21 mouse cellular contexts compared by ENCODE assay signal in genomic region chr5:135115241-135115640, GRCm38 (mm10). TPM values are rescaled to one million over a fixed set of nuclear protein-coding genes. Genes with fewer than 3 reads are reported as not detected.
DNase-seq lines count a peak whose midpoint lies in the region; ATAC-seq and TF ChIP-seq lines count a peak whose summit lies in the region.
"Had no signal": no experiment of that assay in that cellular context is flagged by ENCODE, and none has a peak within 500 bp of the region (broad histone marks: within the 10 kb centered on the region; RNA-seq: fewer than 3 reads in every experiment).

No protein-coding gene starts in this region.

- H3K9me3 ChIP-seq in liver, embryonic 14.5 days (ENCODE audit: control insufficient read depth, low read length) = no peaks in the 10 kb centered on the region
- H3K9me3 ChIP-seq in stomach, postnatal 0 days (ENCODE audit: control insufficient read depth, low read length) = no peaks in the 10 kb centered on the region
- H3K9me3 ChIP-seq in lung, postnatal 0 days (ENCODE audit: low read length) = no peaks in the 10 kb centered on the region
- H3K9me3 ChIP-seq: forebrain, embryonic 13.5 days; neural tube, embryonic 15.5 days had no signal

- H3K27ac ChIP-seq in liver, embryonic 14.5 days = no peak overlapping the region
- H3K27ac ChIP-seq in stomach, postnatal 0 days (replicated peaks) = no peak overlapping the region
- no peak overlapping the region for H3K27ac ChIP-seq in lung, postnatal 0 days (ENCODE audit: low read length)
- H3K27ac ChIP-seq: forebrain, embryonic 13.5 days; hindbrain, embryonic 14.5 days; midbrain, embryonic 12.5 days; neural tube, embryonic 15.5 days had no signal

- peak; percentile 98 for ATAC-seq in CD4-positive, CD25-positive, alpha-beta regulatory T cell, adult 4 months
- peak; percentile 97 for ATAC-seq in activated CD4-positive, CD25-positive, alpha-beta regulatory T cell, adult 4 months
- ATAC-seq in liver, embryonic 14.5 days (ENCODE audit: insufficient read depth) = peak; percentile 43; the same call in 1 of the 2 replicates
- ATAC-seq in stomach, postnatal 0 days (ENCODE audit: low FRiP score, low TSS enrichment) = 0 out of 2 replicates have a peak, but pooled peaks have one; percentile 28
- ATAC-seq in lung, postnatal 0 days = no peak
- ATAC-seq: forebrain, embryonic 13.5 days; Patski had no signal

- H3K4me1 ChIP-seq in liver, embryonic 14.5 days (replicated peaks; ENCODE audit: control insufficient read depth in 2 of 2, insufficient read depth in 2 of 2, low read length in 1 of 2) = peaks cover 0 to 4% of the 10 kb centered on the region in 2 experiments; a peak in 1 of 4 replicates
- 0 out of 2 replicates have a peak, but pooled peaks cover 2% of the 10 kb centered on the region for H3K4me1 ChIP-seq in stomach, postnatal 0 days (replicated peaks; ENCODE audit: control insufficient read depth, insufficient read depth)
- H3K4me1 ChIP-seq in lung, postnatal 0 days (ENCODE audit: insufficient read depth, low read depth, low read length) = peaks cover 4% of the 10 kb centered on the region; the same call in 1 of the 2 replicates
- H3K4me1 ChIP-seq: forebrain, embryonic 13.5 days; midbrain, embryonic 12.5 days; neural tube, embryonic 15.5 days had no signal

- WGBS in liver, embryonic 14.5 days (ENCODE audit: insufficient replicate concordance) = 54% methylated on average over 8 of the region's 8 CpGs
- WGBS in stomach, postnatal 0 days = 66% methylated on average over 8 of the region's 8 CpGs
- 74% methylated on average over 8 of the region's 8 CpGs for WGBS in lung, postnatal 0 days

- H3K9ac ChIP-seq in liver, embryonic 14.5 days (replicated peaks) = no peak overlapping the region
- H3K9ac ChIP-seq in stomach, postnatal 0 days (ENCODE audit: low read length) = no peak overlapping the region
- H3K9ac ChIP-seq in lung, postnatal 0 days (replicated peaks; ENCODE audit: low read depth) = no peak overlapping the region
- H3K9ac ChIP-seq: forebrain, embryonic 13.5 days; hindbrain, embryonic 14.5 days; lung, embryonic 14.5 days; midbrain, embryonic 12.5 days; neural tube, embryonic 15.5 days had no signal

- no peak for TF ChIP-seq EP300 in liver, embryonic 14.5 days (IDR thresholded peaks at IDR 0.05; ENCODE audit: low read depth)
- no peak for TF ChIP-seq EP300 in stomach, postnatal 0 days (optimal IDR thresholded peaks at IDR 0.05)
- TF ChIP-seq EP300 in lung, postnatal 0 days (IDR thresholded peaks at IDR 0.05) = no peak

- DNase-seq in liver, embryonic 14.5 days (ENCODE audit: low read depth in 3 of 3, low spot score in 3 of 3) = peak in 1 of 3 experiments; percentile 41
- peak; percentile 51 for DNase-seq in stomach, postnatal 0 days (ENCODE audit: low spot score)
- DNase-seq in lung, postnatal 0 days (ENCODE audit: low spot score) = no peak
- no peak for DNase-seq in right cerebral cortex, postnatal 4 days
- no peak for DNase-seq in urinary bladder, adult 2 months (ENCODE audit: low spot score)
- DNase-seq: cerebellum, postnatal 14 days; gastrocnemius, postnatal 36 days; heart, postnatal 10 days; kidney, adult 18-20 months; kidney, postnatal 4 days; left cerebral cortex, postnatal 4 days; lung, embryonic 14.5 days; right cerebral cortex, postnatal 25 days; thymus, adult 18-20 months had no signal

- H3K36me3 ChIP-seq in liver, embryonic 14.5 days (replicated peaks; ENCODE audit: control insufficient read depth, insufficient read depth, low read depth) = no peaks in the 10 kb centered on the region
- H3K36me3 ChIP-seq in stomach, postnatal 0 days (ENCODE audit: control insufficient read depth, insufficient read depth, low read length) = no peaks in the 10 kb centered on the region
- H3K36me3 ChIP-seq in lung, postnatal 0 days (ENCODE audit: insufficient read depth, low read length) = no peaks in the 10 kb centered on the region
- H3K36me3 ChIP-seq: midbrain, embryonic 12.5 days; neural tube, embryonic 15.5 days had no signal

- H3K4me3 ChIP-seq in liver, embryonic 14.5 days (ENCODE audit: insufficient read depth in 1 of 2, low read depth in 2 of 2, low read length in 2 of 2) = no peak overlapping the region
- H3K4me3 ChIP-seq in stomach, postnatal 0 days (ENCODE audit: low read depth, low read length) = no peak overlapping the region
- no peak overlapping the region for H3K4me3 ChIP-seq in lung, postnatal 0 days (ENCODE audit: low read depth, low read length)
- H3K4me3 ChIP-seq: forebrain, embryonic 13.5 days; midbrain, embryonic 12.5 days; neural tube, embryonic 15.5 days had no signal

- no peaks in the 10 kb centered on the region for H3K27me3 ChIP-seq in liver, embryonic 14.5 days (ENCODE audit: control insufficient read depth, insufficient read depth, low read length)
- no peaks in the 10 kb centered on the region for H3K27me3 ChIP-seq in stomach, postnatal 0 days (ENCODE audit: control insufficient read depth, insufficient read depth, low read length)
- no peaks in the 10 kb centered on the region for H3K27me3 ChIP-seq in lung, postnatal 0 days (replicated peaks; ENCODE audit: insufficient read depth, low read length)
- H3K27me3 ChIP-seq: neural tube, embryonic 15.5 days; Patski had no signal

- H3K4me2 ChIP-seq in liver, embryonic 14.5 days (ENCODE audit: low read depth) = no peak overlapping the region
- H3K4me2 ChIP-seq in stomach, postnatal 0 days (replicated peaks; ENCODE audit: low read depth) = no peak overlapping the region
- no peak overlapping the region for H3K4me2 ChIP-seq in lung, postnatal 0 days (replicated peaks; ENCODE audit: low read depth, low read length)
- H3K4me2 ChIP-seq: forebrain, embryonic 13.5 days; hindbrain, embryonic 14.5 days; lung, embryonic 14.5 days; midbrain, embryonic 12.5 days; neural tube, embryonic 15.5 days had no signal

- no peak for TF ChIP-seq CTCF in liver, embryonic 14.5 days (IDR thresholded peaks at IDR 0.05; ENCODE audit: low read depth)
- no peak for TF ChIP-seq CTCF in stomach, postnatal 0 days (IDR thresholded peaks at IDR 0.05; ENCODE audit: low read depth)
- TF ChIP-seq CTCF in lung, postnatal 0 days (IDR thresholded peaks at IDR 0.05) = no peak

RNA-seq across cellular contexts. Expression of gene Mlxipl, which starts 25.6 kb away (rescaled TPM):
- polyA plus RNA-seq in CD4-positive, CD25-positive, alpha-beta regulatory T cell, adult 4 months (2017; shearing (Covaris generic)) = under 1 TPM in 1 of 2 experiments, not detected in 1; 0.13 TPM
- polyA plus RNA-seq in activated CD4-positive, CD25-positive, alpha-beta regulatory T cell, adult 4 months (2017; shearing (Covaris generic)) = not detected
- 14.7 and 18.5 TPM in 2 replicates for polyA plus RNA-seq in liver, embryonic 14.5 days (2012; rRNA removed)
- polyA plus RNA-seq in liver, embryonic 14.5 days (2014; fragmentation: Nextera tagmentation; extraction: Ambion mirVana) = 6.6 and 8.4 TPM in 2 replicates
- 0.22 and 0.91 TPM in 2 replicates for polyA plus RNA-seq in stomach, postnatal 0 days (2015; fragmentation: Nextera tagmentation; extraction: Ambion mirVana)
- 0.70 and 0.96 TPM in 2 replicates for polyA plus RNA-seq in lung, postnatal 0 days (2015; fragmentation: Nextera tagmentation; extraction: Ambion mirVana)
- 1.9 and 2.5 TPM in 2 replicates for polyA plus RNA-seq in urinary bladder, adult 2 months (2012; rRNA removed)

RNA-seq across cellular contexts. Expression of gene Tbl2, which starts 34.2 kb away (rescaled TPM):
- polyA plus RNA-seq in CD4-positive, CD25-positive, alpha-beta regulatory T cell, adult 4 months (2017; shearing (Covaris generic)) = 1 to 10 TPM; 4.8 to 5.3 TPM
- 1 to 10 TPM; 5.2 to 5.4 TPM for polyA plus RNA-seq in activated CD4-positive, CD25-positive, alpha-beta regulatory T cell, adult 4 months (2017; shearing (Covaris generic))
- 4.4 and 5.5 TPM in 2 replicates for polyA plus RNA-seq in liver, embryonic 14.5 days (2012; rRNA removed)
- polyA plus RNA-seq in liver, embryonic 14.5 days (2014; fragmentation: Nextera tagmentation; extraction: Ambion mirVana) = 9.8 and 10.2 TPM in 2 replicates
- 9.9 and 11.6 TPM in 2 replicates for polyA plus RNA-seq in stomach, postnatal 0 days (2015; fragmentation: Nextera tagmentation; extraction: Ambion mirVana)
- 8.7 and 9.5 TPM in 2 replicates for polyA plus RNA-seq in lung, postnatal 0 days (2015; fragmentation: Nextera tagmentation; extraction: Ambion mirVana)
- polyA plus RNA-seq in urinary bladder, adult 2 months (2012; rRNA removed) = 7.2 and 9.7 TPM in 2 replicates

RNA-seq across cellular contexts. Expression of gene Vps37d, which starts 37.2 kb away (rescaled TPM):
- not detected for polyA plus RNA-seq in CD4-positive, CD25-positive, alpha-beta regulatory T cell, adult 4 months (2017; shearing (Covaris generic))
- not detected for polyA plus RNA-seq in activated CD4-positive, CD25-positive, alpha-beta regulatory T cell, adult 4 months (2017; shearing (Covaris generic))
- 0.29 and 0.30 TPM in 2 replicates for polyA plus RNA-seq in liver, embryonic 14.5 days (2012; rRNA removed)
- 0.06 and 0.10 TPM in 2 replicates for polyA plus RNA-seq in liver, embryonic 14.5 days (2014; fragmentation: Nextera tagmentation; extraction: Ambion mirVana)
- 3.3 and 3.4 TPM in 2 replicates for polyA plus RNA-seq in stomach, postnatal 0 days (2015; fragmentation: Nextera tagmentation; extraction: Ambion mirVana)
- polyA plus RNA-seq in lung, postnatal 0 days (2015; fragmentation: Nextera tagmentation; extraction: Ambion mirVana) = 4.0 and 4.4 TPM in 2 replicates
- polyA plus RNA-seq in urinary bladder, adult 2 months (2012; rRNA removed) = 4.0 and 4.4 TPM in 2 replicates

RNA-seq across cellular contexts. Expression of gene Bud23, which starts 50.5 kb away (rescaled TPM):
- polyA plus RNA-seq in CD4-positive, CD25-positive, alpha-beta regulatory T cell, adult 4 months (2017; shearing (Covaris generic)) = 100 to 1,000 TPM in 1 of 2 experiments, 10 to 100 TPM in 1; 60.8 to 103 TPM
- polyA plus RNA-seq in activated CD4-positive, CD25-positive, alpha-beta regulatory T cell, adult 4 months (2017; shearing (Covaris generic)) = 10 to 100 TPM; 60.3 to 84.8 TPM
- 36.7 and 43.3 TPM in 2 replicates for polyA plus RNA-seq in liver, embryonic 14.5 days (2012; rRNA removed)
- 46.0 and 50.1 TPM in 2 replicates for polyA plus RNA-seq in liver, embryonic 14.5 days (2014; fragmentation: Nextera tagmentation; extraction: Ambion mirVana)
- 46.8 and 51.9 TPM in 2 replicates for polyA plus RNA-seq in stomach, postnatal 0 days (2015; fragmentation: Nextera tagmentation; extraction: Ambion mirVana)
- 52.2 and 53.1 TPM in 2 replicates for polyA plus RNA-seq in lung, postnatal 0 days (2015; fragmentation: Nextera tagmentation; extraction: Ambion mirVana)
- polyA plus RNA-seq in urinary bladder, adult 2 months (2012; rRNA removed) = 51.2 and 54.6 TPM in 2 replicates

RNA-seq across cellular contexts. Expression of gene Dnajc30, which starts 51.2 kb away (rescaled TPM):
- 10 to 100 TPM; 23.4 to 36.6 TPM for polyA plus RNA-seq in CD4-positive, CD25-positive, alpha-beta regulatory T cell, adult 4 months (2017; shearing (Covaris generic))
- polyA plus RNA-seq in activated CD4-positive, CD25-positive, alpha-beta regulatory T cell, adult 4 months (2017; shearing (Covaris generic)) = 10 to 100 TPM; 27.4 to 30.4 TPM
- 9.5 and 12.1 TPM in 2 replicates for polyA plus RNA-seq in liver, embryonic 14.5 days (2012; rRNA removed)
- polyA plus RNA-seq in liver, embryonic 14.5 days (2014; fragmentation: Nextera tagmentation; extraction: Ambion mirVana) = 13.3 and 14.2 TPM in 2 replicates
- polyA plus RNA-seq in stomach, postnatal 0 days (2015; fragmentation: Nextera tagmentation; extraction: Ambion mirVana) = 24.3 and 26.1 TPM in 2 replicates
- polyA plus RNA-seq in lung, postnatal 0 days (2015; fragmentation: Nextera tagmentation; extraction: Ambion mirVana) = 28.0 and 28.8 TPM in 2 replicates
- polyA plus RNA-seq in urinary bladder, adult 2 months (2012; rRNA removed) = 25.3 and 28.1 TPM in 2 replicates
